ENCODE assay signal across 8 mouse cellular contexts in genomic region chr7:128687821-128688564, GRCm38 (mm10). TPM values are rescaled to one million over a fixed set of nuclear protein-coding genes. Genes with fewer than 3 reads are reported as not detected.
DNase-seq lines count a peak whose midpoint lies in the region; ATAC-seq lines count a peak whose summit lies in the region.

No protein-coding gene starts in this region.

- 52% methylated on average over 56 of the region's 56 CpGs for WGBS in intestine, embryonic 15.5 days

- peak; percentile 81 for ATAC-seq in intestine, embryonic 15.5 days
- ATAC-seq in monocyte, adult 5-6 weeks (replicated peaks; ENCODE audit: insufficient number of reproducible peaks, low FRiP score, low TSS enrichment, poor library complexity, severe bottlenecking), result no peak

- H3K27me3 ChIP-seq in intestine, embryonic 15.5 days (replicated peaks), result no peaks in the 10 kb centered on the region

- peak overlapping the region; percentile 44 for H3K4me3 ChIP-seq in intestine, embryonic 15.5 days (replicated peaks)

- intact Hi-C loops in gastrocnemius, postnatal 36 days (cut with DNase I), result no loop called here
- intact Hi-C loops in left cerebral cortex, postnatal 36 days (cut with DNase I), result loop anchor here (5.0 kb wide), 1 partner anchor 96 kb away; no protein-coding TSS in a partner anchor

- H3K4me2 ChIP-seq in intestine, embryonic 15.5 days (replicated peaks), result peak overlapping the region; percentile 67

- H3K9ac ChIP-seq in intestine, embryonic 15.5 days, result no peak overlapping the region

- DNase-seq in adrenal gland, postnatal 14 days, result peak; percentile 79
- DNase-seq in embryo, embryonic 11.5 days (ENCODE audit: low read depth, low spot score), result peak; percentile 53
- DNase-seq in gastrocnemius, postnatal 36 days, result peak; percentile 29 to 42
- DNase-seq in left cerebral cortex, postnatal 36 days (ENCODE audit: low spot score in 2 of 2), result peak; percentile 86 to 89
- peak; percentile 74 for DNase-seq in mesoderm, embryonic 11.5 days (ENCODE audit: low read depth, low spot score)
- DNase-seq in right cerebral cortex, postnatal 36 days (ENCODE audit: low spot score in 2 of 2), result peak; percentile 70

- H3K9me3 ChIP-seq in intestine, embryonic 15.5 days, result no peaks in the 10 kb centered on the region

- H3K27ac ChIP-seq in intestine, embryonic 15.5 days, result no peak overlapping the region

- no peaks in the 10 kb centered on the region for H3K4me1 ChIP-seq in intestine, embryonic 15.5 days (replicated peaks)

- H3K36me3 ChIP-seq in intestine, embryonic 15.5 days, result peaks cover 21% of the 10 kb centered on the region

RNA-seq across cellular contexts. Expression of gene Mcmbp, which starts 52.3 kb away (rescaled TPM):
- total RNA-seq in adrenal gland, postnatal 14 days (2021), result 41.9 and 42.2 TPM in 2 replicates
- 10 to 100 TPM; 13.8 to 14.5 TPM for total RNA-seq in gastrocnemius, postnatal 36 days (2021)
- 53.4 and 57.9 TPM in 2 replicates for polyA plus RNA-seq in intestine, embryonic 15.5 days (2015; fragmentation: Nextera tagmentation; extraction: Ambion mirVana)
- total RNA-seq in left cerebral cortex, postnatal 36 days (2021), result 10 to 100 TPM; 19.9 to 27.6 TPM
- total RNA-seq in monocyte, adult 5-6 weeks (2017), result 50.6 to 82.0 TPM (median 62.4 TPM) in 3 replicates

RNA-seq across cellular contexts. Expression of gene Sec23ip, which starts 56.8 kb away (rescaled TPM):
- 38.2 and 40.8 TPM in 2 replicates for total RNA-seq in adrenal gland, postnatal 14 days (2021)
- 10 to 100 TPM; 21.1 to 21.6 TPM for total RNA-seq in gastrocnemius, postnatal 36 days (2021)
- polyA plus RNA-seq in intestine, embryonic 15.5 days (2015; fragmentation: Nextera tagmentation; extraction: Ambion mirVana), result 29.9 and 31.6 TPM in 2 replicates
- total RNA-seq in left cerebral cortex, postnatal 36 days (2021), result 10 to 100 TPM; 36.9 to 44.2 TPM
- 31.0 to 45.0 TPM (median 35.7 TPM) in 3 replicates for total RNA-seq in monocyte, adult 5-6 weeks (2017)

Comparison
In these comparisons a context has a peak if more than half of its experiments do, and no peak if none do; other contexts are left out.
1. DNase-seq: peak in every context shown above with its lines; median percentile 88 in left cerebral cortex, postnatal 36 days; 79 in adrenal gland, postnatal 14 days; 74 in mesoderm, embryonic 11.5 days; 70 in right cerebral cortex, postnatal 36 days; 53 in embryo, embryonic 11.5 days; 36 in gastrocnemius, postnatal 36 days.